Mouse (Mus musculus) kidney, adult 18-20 months (tissue): ENCODE measurements around the gene Cbfa2t3.
A peak's percentile ranks its signal among the peaks of the same experiment; 100 is the strongest.

ENCODE experiments used
- DNase-seq: peaks from one replicate; pipeline ENCODE4 v3.0.0; 2021

Cbfa2t3 gene

DNA sequence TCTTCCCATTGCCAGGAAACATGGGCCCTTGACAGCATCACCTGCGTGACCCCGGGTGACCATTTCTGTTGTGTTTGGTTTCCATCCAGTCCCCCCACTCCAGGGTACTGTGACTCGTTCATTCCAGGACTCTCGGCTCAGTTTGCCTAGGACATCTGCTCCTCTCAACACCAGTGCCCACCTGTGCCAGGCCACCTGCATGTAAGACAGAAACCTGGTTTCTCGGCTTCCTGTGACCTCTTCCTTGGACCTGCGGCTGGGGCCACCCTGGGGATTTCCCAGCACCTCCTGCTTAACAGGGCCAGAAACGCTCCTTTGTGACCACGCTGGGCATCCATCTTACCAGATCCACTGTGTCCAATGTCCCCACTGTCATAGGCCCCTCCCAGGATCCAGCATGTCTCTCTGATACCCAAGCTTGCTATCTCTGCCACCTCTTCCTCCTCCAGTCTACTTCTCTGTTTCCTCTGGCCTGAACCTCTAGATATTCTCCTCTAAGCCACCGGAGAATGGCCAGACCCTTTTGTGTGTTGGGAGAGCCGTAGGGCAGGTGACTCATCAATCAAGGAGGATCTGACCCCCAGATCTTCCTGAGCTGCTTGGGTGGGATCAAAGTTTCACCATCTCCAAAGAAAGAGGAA, 19.1 kb upstream of the Cbfa2t3 start:
- DNase-seq: no peak

DNA sequence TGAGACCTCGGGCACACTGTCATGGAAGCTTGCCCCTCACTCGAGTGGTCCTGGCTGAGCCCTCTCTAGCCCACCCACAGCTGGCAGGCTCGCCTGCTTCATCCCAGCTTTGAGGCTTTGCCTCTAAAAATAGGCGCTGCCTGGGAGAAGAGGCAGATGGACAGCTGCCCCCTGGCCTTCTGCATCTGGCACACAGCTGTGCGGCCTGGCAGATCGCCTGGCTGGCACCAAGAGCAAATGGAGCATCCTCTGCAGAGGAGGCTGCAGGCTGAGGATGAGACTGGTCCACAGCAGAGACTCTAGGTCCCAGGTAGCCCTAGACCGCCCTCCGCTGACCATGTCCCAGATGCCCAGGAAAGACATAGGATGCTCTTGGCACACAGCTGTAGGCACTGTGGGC, 17.7 kb upstream of the Cbfa2t3 start:
- no peak for DNase-seq

DNA sequence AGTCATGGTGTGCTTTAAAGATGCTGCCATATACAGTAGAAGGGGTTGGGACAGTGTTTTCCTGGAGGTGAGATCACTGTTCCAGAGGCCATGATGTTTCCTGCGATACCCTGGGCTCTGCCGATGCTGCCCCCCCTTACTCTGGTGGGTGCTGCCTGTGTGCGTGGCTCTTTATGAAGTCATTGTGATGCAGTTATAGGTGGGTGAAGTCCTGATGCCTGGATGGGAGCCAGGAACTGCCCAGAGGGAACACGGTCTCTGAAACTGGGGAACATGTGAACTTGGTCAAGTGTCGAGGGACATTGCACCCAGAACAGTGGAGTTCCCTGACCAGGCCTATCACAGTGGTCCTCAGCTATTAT, 14.2 kb upstream of the Cbfa2t3 start:
- no peak for DNase-seq

DNA sequence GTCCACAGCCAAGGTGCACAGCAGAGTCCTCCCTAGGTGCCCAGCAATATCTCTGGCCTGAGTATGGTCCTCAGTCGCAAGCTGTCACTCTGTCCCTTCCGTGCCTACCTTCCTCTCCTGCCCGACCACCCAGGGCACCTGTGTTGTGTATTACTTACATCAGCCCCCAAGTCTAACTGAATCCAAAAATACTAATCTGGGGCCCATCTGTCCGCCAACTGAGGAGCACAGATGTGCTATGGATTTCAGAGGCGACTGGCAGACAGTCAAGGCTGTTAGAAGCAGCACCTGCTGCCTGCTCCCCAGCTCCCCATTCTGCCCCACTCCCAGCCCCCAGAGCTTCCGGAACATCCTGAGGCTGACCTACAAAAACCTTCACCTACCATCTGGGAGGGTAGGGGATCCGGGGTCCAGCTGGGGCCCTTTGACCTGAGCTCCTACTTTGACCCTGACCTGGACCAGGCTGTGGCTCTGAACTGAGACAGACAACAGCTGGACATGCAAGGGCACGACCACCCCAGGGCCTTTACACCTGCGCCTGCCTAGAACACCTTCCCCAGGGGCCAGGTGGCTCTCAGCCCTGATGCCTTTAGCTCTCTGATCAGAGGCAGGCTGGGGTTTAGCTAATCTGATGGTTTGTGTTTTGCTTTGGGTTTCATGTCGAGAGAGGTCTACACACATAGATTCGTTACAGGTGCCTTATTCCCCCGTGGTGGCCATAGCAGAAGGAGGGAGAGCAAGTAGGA, 13.7 kb upstream of the Cbfa2t3 start:
- no peak for DNase-seq

DNA sequence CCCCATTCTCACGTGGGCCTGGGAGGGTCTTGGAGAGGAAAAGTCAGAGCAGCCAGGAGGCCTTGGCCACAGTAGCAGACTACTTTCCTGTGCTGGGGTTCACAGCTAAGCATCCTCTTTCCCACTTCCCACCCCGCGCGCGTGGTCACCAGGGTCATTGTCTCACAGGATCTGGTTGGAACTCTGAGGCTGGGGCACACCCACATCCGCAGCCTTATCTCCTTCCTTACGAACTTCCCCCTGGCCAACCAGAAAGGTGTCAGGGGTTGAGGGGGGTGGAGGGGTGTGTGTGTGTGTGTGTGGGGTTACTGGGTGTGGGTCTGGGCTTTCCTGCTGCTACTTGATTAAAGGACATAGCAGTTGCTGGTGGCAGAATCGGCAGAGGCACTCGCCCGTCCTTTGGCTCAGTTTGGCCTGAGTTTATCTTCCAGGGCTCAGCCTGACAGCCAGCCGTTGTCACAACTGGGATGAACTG, 13.0 kb upstream of the Cbfa2t3 start:
- DNase-seq: peak; percentile 60

DNA sequence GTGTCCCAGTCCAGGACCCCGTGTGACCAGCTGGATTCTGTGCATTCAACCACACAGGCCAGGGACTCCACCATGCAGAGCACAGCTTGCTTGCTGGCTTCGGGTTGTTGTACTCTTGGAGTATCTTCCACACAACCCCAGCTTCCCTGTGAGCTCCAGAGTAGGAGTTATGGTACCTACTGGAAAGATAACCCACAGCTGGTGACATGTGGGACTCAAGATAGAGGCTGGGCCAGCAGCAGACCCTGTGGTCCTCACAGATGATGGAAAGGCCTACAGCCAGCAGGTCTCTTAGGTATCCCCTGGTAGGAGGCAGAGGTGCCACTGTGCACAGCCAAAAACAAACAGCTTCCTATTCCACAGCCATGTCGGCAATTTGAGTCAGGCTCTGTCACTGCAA, 12.6 kb upstream of the Cbfa2t3 start:
- no peak for DNase-seq

DNA sequence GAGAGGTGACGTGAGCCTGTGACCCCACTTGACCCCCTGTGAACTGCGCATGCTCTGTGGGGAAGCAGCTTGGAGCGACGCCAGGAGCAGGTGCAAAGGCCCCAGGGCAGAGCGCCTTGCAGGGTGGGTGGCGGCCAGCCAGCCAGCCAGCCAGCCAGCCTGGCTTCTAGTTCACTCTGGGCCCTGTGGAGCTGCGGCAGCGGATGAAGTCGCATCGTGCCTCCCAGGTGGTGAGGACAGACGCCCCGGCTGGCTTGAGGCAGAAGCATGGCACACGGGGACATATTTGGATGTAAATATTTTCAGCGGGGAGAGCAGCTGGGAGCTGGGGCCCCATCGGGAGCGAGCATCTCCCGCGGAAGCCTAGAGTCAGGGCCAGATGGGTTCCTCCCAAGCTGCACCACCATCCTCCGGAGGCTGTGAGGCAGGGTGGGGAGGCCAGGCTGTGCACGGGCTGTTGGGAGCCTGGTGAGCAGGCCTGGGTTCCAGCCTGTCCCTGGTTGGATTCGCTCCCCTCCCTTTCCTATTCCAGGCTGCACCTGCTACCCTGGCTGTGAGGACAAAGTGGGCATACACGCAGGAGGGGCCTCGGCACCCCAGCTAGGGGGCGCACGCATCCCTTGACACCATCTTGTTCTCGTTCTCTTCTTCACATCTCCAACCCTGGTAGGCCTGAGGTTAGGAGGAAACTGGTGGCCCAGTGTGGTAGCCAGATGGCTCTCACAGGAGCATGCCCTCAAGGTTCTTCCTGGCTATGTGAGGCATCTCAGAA, 10.6 kb upstream of the Cbfa2t3 start:
- no peak for DNase-seq

DNA sequence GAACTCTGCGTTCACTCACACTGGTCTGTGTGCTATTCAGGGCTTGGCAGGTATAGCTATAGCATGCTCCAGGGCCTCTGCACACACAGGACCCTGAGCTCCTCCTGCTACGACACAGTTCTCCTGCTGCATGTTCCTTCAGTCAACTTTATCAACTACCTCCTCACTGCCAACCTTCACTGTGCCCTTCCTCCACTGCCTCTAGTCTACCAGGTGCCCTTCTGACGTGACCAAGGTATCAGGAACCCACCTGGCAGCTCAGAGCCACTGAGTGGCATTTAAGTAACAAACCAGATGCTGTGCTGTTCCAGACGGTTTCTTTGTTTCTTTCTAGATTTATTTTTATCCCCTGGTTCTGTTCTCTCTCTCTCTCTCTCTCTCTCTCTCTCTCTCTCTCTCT, 8.3 kb upstream of the Cbfa2t3 start:
- no peak for DNase-seq

DNA sequence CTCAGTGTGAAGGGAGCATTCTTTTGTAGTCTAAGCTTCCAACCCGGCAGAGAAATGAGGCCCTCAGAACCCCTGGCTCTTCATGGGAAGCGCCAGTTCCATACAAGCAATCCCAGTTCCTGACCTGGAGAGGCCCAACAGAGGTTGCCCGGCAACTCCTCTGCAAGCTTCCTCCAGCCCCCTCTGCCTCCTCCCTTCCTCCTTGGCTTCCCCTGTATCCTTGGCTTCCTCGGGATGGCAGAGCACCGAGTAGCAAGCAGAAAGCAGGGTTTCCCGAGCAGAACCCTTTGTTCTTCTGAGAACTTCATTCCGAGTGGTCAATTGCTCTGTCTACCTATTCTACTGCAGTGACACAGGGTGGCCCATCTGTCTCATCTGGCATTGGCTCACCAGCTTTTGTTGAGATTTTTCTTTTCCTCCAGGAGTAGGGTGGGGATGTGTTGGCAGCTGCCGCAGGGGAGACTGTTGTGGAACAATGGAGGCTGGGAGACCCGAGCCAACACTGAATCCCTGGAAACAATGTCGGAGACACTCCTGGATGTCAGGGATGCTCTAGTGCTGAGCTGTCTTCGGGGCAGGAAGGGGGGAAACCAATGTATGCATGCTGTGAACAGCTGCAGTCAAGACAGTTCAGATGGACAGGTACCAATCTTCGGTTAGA, 7.1 kb upstream of the Cbfa2t3 start:
- DNase-seq: no peak

DNA sequence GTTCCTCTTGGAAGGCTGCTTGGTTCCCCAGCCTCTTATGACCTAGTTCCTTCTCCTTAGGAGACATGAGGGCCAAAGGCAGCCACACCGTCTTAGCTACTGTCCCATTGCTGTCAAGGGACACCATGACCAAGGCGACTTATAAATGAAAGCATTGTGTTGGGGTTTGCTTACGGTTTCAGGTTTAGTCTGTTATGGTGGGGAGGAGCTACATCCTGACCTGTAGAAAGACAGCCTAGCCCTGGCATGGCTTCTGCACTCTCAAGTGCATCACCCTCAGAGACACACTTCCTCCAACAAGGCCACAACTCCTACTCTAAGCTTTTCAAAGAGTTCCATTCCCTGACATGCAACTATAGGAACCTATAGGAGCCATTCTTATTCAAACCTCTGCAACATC, 5.7 kb upstream of the Cbfa2t3 start:
- no peak for DNase-seq

DNA sequence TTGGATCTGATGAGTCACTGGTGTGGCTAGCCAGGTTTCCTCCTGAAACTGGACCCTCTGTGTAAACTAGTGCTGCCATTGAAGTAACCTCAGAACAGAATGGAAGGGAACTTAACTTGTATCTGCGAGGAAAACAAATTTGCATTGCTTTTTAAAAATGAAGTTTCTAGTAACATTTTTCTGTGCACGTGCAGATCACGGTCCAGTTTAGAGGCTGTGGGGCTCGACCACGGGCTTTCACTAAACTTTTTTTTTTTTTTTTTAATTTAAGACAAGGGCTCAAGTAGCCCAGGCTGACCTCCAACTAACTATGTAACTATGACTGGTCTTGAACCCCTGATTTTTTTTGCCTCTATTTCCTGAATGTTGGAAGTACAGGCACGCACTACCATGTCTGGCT, 4.0 kb upstream of the Cbfa2t3 start:
- no peak for DNase-seq

DNA sequence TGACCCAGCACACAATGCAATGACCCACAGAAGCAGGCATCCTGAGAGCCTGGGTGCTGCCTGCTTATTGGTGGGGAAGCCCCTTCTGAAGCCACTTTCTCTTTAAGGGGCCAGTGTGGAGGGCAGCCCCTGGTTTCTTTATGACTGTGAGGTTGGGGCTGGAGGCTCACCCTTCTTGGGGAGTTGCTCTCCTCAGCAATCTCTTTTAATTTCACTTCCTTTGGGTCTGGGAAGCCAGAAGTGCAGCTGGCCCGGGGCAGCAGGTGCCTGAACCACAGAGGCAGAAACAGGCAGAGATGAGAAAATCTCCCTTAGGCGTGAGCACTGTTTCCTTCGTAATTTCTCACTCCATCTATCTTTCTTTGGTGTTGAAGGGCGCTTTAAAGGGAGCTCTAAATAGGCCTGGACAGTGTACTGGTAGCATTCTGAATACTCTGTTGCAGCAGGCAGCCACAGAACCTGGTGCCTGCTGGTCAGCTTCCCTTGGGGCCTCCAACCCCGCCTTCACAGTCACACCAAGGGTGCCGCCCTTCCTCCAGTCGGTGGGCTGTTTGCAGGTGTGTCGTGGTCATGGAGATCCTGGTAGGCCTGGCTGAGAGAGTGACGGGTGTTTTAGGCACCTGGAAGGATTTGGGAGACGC, 3.5 kb upstream of the Cbfa2t3 start:
- no peak for DNase-seq

DNA sequence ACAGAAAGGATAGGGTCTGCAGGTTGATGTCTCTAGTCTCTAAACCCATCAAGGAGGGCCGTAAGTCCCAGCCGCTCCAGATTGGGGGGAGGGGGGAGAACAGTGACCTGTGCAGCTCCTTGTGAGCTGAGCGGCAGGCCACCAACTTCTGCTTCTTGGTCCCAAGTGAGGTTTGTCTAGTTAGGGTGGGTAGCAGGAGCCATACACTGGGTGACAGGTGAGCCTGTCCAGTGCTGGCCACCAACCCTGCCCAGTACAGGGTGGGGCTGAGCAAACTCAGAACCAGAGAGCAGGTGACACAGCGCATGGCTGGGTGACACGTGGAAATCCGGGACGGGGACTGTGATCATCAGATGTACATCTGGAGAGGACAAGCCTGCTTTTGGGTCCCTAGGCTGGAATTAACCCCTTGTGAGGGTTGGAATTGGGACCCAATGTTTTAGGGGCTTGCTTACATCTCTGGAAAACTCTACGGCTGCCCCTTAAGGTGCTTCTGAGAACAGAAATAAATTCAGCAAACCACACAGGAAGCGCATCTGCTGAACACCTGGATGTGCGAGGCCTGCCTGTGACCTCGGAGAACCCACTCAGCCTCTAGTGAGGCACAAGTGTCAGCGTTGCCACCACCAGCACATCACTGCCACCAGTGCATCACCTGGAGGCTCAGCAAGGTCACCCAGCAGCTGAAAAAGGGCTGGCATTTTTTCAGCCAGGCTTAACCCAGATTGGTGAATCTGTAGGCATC, 2.7 kb upstream of the Cbfa2t3 start:
- DNase-seq: no peak

DNA sequence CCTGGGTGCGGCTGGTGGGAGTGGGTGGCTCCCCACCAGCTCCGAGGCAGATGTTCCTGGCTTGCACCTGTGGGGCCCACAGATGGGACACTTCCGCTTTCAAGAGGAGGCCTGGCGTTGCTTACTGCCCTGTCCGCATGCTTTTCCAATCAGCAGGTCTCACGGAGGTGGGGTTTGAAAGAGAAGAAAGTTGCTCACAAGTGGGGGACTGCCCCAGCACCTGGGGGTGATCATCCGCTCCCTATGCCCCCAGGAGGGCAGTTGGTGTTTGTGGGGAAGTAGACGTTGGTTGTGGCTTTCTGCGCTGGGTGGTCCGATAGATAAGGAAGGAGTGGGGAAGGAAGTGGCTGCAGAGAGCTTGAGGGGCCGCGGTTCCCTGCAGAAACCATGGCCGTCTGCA, 1.7 kb upstream of the Cbfa2t3 start:
- DNase-seq: no peak

DNA sequence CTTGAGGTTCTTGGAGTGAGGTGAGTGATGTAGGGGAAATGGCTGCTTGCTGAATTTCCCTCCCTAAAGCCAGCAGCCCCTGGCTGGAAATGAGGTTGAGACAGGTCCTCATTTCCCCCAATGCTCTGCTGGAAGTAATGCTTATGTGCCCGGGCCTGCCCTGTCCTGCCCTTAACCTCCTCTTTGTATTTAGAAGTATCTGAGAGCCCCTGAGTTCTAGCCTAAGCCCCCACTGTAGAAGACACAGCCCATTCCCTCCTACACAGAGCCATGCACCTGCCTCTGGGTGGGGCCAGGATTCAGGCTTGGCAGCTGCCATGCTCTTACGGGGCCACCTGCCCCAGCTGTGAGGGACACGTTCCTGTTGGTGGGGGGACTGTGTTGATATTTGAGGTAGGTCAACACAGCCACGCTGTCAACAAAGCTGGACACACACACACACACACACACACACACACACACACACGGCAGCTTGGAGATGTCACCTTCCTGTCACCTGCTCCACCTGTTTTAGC, 598 bp downstream of the Cbfa2t3 start:
- DNase-seq: no peak

DNA sequence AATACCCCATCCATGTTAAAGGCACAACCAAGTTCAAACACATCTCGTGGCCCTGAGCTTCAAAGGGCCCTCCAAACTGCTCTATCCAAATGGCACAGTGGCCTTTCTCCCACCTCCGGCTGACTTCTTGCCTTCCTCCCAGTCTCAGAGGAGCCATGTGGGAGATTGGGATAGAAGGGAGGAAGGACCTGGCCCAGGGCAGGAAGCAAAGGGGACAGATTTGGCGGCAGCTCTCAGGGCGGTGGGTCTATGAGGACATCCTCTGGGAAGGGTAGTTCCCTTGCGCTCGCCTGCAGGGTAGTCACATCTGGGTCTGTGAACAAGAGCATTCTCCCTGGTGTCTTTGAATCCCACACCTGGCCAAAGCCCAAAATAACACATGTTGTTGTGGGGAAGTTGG, 1.3 kb downstream of the Cbfa2t3 start:
- no peak for DNase-seq

DNA sequence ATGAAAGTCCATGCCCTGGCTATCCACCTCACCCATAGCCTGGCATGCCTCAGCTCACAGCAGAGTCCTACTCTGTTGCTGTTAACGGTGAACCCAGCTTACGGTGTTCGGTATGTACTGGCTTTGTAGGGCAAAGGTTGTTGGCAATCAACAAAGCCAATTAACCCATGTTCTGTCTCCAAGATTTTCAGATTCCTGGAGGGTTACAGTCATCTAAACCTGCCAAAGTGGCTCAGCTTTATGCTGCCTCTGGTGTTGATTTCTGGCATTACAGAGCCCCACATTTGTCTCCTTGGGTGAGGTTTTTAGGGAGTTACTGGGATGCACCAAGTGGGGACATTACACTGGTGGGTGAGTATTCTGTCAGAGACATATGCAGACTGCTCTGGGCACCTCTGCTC, 1.7 kb downstream of the Cbfa2t3 start:
- DNase-seq: peak; percentile 71

DNA sequence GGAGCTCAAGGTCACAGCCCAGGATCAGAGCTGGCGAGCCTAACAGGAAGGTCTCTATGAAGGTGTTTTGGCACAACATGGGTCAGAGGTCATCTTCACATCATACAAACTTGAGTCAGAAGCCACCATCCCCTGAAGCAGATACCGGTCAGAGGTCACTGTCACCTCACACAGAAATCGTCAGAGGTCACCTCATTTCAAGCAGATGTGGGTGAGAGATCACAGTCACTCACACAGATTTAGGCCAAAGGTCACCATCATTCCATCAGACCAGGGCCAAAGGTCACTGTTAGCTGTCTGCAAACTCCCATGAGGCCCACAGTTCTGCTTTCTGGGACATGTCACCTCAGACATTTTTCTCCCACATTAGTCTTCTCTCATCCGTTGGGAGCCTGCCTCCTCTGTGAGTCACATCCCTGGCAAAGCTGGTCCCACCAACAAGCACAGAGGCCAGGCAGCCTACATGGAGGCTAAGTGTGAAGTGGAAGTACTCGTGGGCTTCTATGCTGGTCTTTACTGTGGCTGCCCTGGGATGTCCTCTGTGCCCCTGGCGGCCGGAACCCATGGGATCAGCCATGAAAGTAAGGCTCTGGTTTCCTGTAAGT, 3.4 kb downstream of the Cbfa2t3 start:
- no peak for DNase-seq

DNA sequence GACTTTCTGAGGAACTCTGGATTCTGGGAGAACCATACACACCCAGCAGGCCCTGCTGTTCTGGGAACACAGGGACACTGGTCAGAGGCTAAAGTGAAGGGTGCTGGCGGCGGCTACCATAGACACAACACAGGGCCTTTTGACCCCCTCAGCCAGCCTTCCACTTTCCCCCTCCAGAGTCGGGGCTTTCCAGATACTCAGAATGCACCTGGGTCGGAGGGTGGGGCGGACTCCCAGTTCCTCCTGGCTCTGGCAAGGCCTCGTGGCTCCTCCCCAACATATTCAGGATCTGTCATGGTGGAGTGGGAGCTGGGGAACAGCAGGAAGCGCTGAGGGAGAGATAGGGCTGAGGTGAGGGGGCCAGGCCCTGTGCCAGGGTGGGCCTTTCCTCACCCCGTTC, 6.8 kb downstream of the Cbfa2t3 start:
- DNase-seq: no peak

DNA sequence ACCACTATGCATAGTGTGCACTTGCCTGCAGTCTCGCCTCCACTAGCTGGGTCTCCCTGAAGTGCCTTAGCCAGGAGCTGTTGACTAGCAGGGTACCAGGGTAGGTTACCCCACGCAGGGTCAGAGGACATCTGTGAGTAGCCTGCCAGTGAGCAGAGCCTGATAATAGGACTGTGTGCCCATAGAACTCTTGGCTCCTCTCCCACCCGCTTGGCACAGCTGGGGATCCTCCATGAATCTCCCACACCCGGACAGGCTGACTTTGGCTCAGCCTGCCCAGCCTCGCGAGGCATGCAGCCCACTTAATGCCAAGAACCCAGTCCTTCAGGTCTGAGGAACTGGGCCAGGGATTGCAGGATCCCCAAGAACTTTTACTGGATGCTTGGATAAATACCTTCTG, 7.9 kb downstream of the Cbfa2t3 start:
- peak; percentile 37 for DNase-seq

DNA sequence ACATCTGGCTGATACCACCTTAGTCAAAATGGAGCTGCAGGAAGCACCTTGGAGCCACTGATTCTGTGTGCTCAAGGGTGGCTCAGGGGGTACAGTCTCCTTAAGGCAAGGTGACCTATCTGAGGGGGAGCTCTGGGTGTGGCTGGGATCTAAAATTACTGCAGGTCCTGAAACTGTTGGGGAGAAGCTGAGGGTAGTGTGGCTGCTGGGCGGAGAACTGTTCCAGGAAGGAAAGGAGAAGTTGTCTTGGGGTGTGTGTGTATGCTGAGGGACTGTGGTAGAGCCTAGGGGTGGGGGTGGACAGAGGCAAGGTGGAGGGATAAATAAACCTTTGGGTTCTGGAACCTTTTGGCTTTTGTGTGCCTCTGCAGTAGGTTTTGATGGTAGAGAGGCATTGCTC, 9.6 kb downstream of the Cbfa2t3 start:
- no peak for DNase-seq

DNA sequence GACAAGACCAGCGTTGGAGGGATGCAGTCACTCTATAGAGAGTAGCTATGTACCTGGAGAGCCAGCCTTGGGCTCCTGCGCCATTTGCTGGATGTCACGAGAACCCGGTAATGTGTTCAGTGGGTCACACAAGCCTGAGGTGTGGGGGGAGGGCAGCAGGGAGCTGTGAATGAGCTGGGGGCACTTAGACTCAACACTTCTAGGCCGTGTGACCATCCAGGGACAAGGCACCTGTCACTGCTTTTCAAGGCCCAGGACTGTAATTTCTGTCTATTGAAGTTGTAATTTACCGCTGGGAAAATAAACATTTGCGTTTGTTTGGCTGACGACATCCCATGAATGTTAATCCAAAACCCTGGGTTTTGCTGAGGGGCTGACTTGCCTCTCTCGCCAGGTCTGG, 12.0 kb downstream of the Cbfa2t3 start:
- DNase-seq: no peak
